1 mouse cellular context compared by ENCODE assay signal in the genomic region with DNA sequence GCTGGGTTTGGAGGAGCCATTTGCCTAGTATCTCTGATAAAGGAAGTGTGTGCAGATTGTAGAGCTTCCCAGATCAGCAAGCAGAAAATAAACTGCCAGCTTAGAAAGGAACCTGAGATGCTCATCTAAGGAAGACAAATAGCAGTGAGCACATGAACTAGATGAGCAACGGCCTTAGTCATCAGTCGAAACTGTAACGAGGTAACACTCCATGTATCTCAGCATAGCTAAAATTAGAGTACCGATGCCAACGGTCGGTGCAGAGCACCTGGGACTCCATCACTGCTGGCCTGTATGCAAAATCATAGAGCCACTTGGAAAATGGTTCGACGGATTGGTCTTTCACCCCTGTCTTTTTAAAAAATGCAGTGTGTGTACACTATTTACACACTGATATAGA.
TF ChIP-seq lines count a peak whose summit lies in the region.

No protein-coding gene starts in this region.

TF ChIP-seq in CH12.LX, 34 proteins besides CTCF, POLR2A, EP300 and RAD21 (continued from another document):
- TF ChIP-seq ELF1 (IDR thresholded peaks at IDR 0.05; ENCODE audit: low read depth, low read length) (0 out of 2 replicates have a peak, but pooled peaks have one; percentile 7), ZNF384 (IDR thresholded peaks at IDR 0.05; ENCODE audit: low read depth, low read length) (no peak), MAZ (IDR thresholded peaks at IDR 0.05; ENCODE audit: low read depth, low read length) (no peak), JUN (IDR thresholded peaks at IDR 0.05; ENCODE audit: insufficient read depth, low read depth, low read length) (0 out of 2 replicates have a peak, but pooled peaks have one; percentile 10), MYC (IDR thresholded peaks at IDR 0.05; ENCODE audit: low read depth, low read length) (peak; percentile 86), HCFC1 (IDR thresholded peaks at IDR 0.05; ENCODE audit: low read depth, low read length) (no peak), POLR2AphosphoS2 (IDR thresholded peaks at IDR 0.05; ENCODE audit: low read depth, low read length) (no peak), MAFK (IDR thresholded peaks at IDR 0.05; ENCODE audit: insufficient replicate concordance, low read length) (peak; percentile 78; the same call in 1 of the 2 replicates)
TF ChIP-seq in CH12.LX: peak in this region for 12.
